Mouse (Mus musculus): ENCODE data around the gene Sema4f. TPM values are rescaled to one million over a fixed set of nuclear protein-coding genes. Genes with fewer than 3 reads are reported as not detected.
A peak's percentile ranks its signal among the peaks of the same experiment; 100 is the strongest.

Gene Sema4f
- 10 to 100 TPM; 37.8 to 37.9 TPM for total RNA-seq (2021)

DNA sequence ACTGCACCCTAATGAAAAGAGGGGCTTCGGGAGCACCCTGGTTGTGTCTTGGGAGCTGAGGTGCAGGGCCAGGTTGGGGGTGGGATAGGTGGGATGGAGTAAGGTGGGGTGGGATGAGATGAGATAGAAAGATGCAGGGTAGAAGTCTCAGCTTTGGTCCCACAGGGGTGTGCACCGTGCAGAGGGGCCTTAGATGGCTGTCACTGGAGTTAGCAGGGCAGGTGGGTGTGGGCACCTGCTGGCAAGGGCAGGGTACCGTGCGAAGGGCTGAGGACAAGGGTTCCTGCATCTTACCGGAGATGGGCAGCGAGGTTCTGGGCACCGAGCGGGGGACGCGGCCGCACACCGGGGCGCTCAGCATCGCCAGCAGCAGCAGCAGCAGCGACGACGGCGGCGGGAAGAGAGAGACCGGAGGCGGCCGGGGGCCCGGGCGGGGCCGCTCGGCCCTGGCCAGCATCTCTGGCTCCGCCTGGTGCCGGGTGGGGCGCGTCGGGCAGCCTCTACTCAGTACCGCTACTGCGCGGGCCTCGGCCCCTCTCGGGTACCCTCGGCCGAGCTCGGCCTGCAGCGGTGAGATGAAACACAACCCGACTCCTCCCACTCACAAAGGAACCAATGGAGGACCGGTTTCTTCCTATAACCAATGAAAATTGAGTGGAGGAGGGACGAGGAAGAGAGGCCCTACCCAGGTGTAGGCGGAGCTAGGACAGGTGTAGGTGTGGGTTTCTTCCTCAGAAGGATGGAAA, at the start of gene Sema4f:
TSS of gene Sema4f (minus strand) at position 603 of the 746 bp plus-strand sequence.
- DNase-seq (ENCODE audit: extremely low spot score in 1 of 2, low spot score in 1 of 2), result peak; percentile 52 to 55

DNA sequence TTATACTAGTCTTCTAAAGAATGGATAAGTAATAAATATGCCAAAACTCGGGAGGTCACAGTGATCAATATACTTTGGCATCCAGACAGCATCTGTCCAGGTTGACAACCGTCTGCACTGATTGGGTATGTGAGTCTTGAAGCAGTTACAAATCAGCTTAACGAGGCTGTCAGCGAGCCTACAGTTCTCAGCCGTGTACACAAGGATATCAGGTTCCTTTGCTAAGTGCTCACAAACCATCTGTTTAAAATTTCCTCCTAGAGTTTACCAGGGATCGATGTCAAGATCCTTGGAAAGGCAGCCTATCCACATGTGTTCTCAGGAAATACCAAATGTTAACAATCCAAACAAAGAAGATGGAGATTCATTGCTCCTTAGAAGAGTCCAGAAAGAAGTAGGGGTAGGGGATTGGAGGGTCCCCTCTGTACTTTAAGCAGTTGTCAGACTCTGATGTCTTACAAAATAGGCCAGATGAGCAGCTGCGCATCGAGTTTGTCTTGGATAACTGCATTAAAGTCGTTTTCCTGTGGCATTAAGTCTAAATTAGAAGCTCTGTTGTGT, 47.9 kb upstream of the Sema4f start:
- no peak for DNase-seq (ENCODE audit: extremely low spot score in 1 of 2, low spot score in 1 of 2)

DNA sequence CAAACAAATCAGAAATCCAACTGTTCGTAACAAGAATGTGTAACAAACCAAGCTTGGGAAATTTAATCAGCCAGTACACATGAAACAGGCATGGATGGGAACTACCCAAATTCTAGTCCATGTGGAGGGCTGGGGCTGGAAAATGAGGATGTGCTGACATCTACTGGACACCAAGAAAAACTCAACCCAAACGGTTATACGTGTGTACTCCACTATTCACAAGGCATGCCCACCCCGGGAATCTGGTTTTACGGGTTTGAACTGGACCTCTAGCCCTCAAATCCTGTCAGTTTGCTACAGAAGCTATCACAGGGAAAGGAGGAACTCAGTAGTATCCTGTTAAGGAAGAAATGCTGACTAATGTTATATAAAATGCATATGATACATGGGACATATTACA, 31.5 kb upstream of the Sema4f start:
- DNase-seq (ENCODE audit: extremely low spot score in 1 of 2, low spot score in 1 of 2), result peak; percentile 41 to 53

DNA sequence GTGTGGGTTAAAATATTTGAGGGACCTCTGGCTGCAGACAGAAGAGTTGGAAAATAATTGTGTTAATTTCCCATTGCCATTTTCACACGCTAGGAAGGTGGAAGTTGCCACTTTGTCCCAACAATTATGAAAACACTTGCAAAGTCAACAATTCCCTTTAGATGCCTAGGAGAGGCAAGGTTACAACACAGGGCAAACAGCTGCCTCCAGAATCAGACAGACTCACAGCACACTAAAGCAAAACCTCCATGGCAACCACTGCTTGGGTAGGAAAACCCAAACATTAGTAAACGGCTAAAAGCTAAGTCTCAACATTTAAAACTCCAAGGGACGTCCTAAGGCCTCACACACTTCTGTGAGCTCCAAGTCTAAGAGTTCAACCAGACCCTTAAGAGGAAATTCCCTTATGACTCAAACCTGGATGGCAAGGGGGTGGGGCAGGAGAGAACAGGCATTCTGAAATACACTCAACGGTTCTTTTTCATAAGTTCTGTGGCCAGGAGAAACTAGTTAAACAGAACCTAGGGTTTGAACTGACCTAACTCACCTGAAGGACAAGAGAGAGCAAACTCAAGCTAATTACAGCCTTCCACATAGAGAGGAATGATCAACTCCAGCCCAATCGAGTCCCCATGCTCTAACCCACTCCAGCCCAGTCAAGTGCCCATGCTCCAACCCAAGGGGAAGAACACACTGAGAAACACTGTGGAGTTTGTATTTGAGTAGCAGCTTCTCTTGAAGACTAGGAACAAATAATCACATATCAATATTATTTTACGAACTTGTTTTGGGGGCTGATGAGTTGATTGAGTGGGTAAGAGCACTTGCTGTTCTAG, 29.9 kb upstream of the Sema4f start:
- no peak for DNase-seq (ENCODE audit: extremely low spot score in 1 of 2, low spot score in 1 of 2)

DNA sequence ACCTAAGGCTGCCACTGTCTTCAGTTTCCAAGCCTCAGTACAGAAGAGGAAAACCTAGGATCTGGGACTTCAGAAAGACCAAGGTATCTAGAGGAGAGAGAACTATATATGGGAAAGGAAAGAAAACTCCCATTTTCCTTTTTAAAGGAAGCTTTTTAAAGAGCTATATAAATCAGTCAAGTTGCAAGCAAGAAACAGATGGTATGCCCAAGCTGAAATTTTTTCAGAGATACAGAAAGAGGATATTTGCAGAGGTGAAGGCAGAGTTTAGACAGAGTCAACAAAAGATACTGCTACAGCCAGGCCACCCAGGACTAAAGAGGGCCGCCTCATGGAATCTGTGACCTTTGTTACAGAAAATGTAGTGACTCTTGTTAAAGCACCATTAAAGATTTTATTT, 22.1 kb upstream of the Sema4f start:
- DNase-seq (ENCODE audit: extremely low spot score in 1 of 2, low spot score in 1 of 2), result no peak

DNA sequence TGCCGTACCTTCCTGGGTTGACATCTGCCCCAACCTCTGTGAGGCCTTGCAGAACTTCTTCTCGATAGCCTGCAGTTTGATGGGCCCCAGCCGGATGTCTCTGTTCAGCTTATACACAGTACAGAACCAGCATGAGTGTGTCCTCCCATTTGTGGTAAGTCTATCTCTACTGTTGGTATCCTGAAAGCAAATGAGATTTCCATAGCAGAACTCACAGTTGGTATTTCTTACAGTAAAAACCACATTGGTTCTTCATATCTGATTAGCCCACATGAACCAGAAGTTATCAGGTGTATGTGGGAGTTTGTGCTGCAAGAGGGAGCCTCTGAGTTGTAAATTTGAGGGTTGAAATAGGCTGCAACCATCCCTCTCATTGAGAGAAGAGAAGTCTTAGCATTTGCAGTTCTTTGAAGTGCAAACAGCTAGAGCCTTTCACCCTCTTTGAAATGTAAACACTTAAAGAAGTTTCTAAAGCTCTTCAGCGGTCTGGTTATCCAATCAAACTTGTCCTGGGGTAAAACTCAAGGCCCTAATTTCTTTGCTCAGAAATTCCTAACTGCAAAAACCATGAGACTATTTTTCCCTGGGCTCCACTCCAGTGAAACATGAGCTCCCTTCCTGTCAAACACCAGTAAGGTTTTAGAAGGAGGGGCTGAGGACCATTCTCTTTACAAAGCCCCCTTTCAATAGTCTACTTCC, 17.1 kb upstream of the Sema4f start:
- DNase-seq (ENCODE audit: extremely low spot score in 1 of 2, low spot score in 1 of 2), result no peak

DNA sequence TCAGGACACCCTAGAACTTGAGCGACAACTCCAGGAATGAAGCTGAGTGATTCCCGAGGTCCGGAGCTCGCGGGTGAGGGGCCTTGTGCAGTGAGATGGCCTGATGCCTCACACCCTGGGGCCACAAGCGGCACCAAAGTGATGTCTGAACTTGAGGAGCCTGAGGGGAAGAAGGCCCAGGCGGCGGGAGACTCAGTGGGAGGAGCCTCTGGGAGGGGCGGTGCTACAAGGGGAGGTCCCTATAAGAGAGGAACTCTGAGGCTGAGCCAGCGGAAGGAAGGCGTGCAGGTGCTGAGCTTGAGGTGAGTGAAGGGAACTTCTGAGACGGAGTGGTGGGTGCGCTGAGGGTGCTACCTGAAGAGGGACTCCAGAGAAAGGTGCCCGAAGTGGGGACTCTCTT, 7.1 kb upstream of the Sema4f start, which contains the start of gene M1ap:
TSS of gene M1ap (plus strand) at position 252 of the 400 bp plus-strand sequence.
- no peak for DNase-seq (ENCODE audit: extremely low spot score in 1 of 2, low spot score in 1 of 2)

DNA sequence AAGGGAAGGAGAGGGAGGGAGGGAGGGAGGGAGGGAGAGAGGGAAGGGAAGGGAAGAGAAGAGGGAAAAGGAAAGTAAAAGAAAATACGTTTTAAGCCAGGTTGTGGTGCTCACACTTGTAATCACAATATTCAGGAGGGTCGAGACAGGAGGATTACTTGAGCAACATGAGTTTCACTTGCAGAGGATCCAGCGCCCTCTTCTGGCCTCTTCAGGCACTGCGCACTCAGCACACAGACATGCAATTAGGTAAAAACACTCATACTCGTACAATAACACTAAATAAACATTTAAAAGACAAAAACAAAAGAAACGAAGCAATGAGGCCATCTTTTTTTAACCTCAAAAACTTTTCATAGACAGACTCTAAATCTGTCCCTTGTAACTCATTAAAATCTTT, 6.2 kb upstream of the Sema4f start:
- no peak for DNase-seq (ENCODE audit: extremely low spot score in 1 of 2, low spot score in 1 of 2)

DNA sequence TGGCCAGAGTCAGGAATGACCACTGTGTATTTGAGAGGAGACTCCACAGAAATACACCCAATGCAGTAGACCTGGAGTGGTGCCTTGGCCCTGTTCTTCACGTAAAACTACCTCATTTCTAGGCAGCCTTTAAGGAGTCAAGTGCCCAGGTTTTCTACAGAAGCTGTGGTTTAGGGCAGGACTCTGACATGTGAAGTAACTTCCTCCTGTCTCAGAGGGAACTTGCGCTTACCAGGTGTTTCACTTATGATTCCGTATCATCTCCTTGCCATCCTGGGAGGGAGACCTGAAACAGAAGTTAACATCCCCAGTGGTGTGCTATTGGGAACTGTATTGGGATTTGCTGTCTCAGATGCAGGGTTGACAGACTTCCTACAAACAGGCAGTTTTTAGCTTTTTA, 1.2 kb upstream of the Sema4f start:
- no peak for DNase-seq (ENCODE audit: extremely low spot score in 1 of 2, low spot score in 1 of 2)

DNA sequence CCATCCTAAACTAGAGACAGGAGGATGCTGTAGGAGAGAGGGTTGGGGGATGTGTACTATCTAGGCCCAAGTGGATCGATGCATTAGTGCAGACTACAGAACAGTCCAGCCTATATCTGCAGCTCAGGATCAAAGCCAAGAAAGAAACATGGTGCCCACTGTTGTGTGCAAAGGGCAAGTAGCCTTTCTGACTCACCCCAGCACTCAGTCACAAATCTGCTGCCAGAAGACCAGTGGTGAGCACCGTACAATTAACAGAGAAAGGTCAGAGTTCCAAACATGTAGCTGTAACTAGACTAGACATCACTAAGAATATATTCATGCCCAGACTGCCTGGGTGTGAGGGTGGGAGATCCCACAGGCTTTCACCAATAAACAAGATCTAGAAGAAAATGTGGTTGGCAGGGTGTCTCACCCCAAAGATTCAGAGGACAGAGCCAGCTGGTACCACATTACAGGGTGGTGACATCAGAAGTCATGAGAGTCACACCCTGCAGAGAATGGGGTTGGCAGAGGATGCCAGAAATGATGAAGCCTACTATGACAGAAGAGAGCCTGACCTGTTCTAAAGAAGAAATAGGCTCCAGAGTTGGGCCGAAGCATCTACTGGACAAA, 4.8 kb downstream of the Sema4f start:
- DNase-seq (ENCODE audit: extremely low spot score in 1 of 2, low spot score in 1 of 2), result no peak

DNA sequence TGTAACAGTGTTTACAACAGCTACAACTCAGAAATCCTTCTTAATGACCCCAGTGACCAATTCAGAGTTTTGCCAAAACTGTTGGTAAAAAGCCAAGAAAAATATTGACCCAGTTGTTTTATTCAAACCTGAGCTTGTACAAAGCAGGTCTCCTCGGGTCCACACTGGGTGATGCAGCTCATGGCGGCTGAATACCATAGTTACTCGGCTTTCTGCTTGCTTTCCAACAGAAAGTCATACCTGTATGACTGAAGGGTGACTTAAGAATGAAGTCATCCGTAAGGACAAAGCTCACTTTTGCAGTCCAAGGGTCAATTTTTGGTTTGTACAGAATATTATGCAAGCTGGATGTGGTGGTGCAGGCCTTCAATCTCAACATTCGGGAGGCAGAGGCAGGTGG, 12.0 kb downstream of the Sema4f start:
- no peak for DNase-seq (ENCODE audit: extremely low spot score in 1 of 2, low spot score in 1 of 2)

DNA sequence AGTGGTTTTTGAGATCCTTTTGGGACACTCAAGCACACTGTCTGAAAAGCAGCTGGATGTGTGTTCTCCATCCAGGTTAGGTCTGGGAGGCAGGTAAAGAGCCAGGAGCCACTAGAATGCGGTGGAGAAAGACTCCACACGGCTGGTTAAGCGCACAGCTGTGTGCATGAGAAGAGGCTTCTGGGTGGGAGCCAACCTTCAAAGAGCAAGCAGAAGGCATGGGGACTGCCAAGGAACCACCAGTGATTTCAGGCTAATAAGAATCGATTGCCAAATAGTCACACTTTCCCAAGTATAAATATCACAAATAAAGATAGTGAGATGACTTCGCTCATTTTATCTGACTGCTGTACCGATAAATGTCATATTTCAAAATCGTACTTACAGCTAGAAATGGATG, 13.0 kb downstream of the Sema4f start:
- no peak for DNase-seq (ENCODE audit: extremely low spot score in 1 of 2, low spot score in 1 of 2)

DNA sequence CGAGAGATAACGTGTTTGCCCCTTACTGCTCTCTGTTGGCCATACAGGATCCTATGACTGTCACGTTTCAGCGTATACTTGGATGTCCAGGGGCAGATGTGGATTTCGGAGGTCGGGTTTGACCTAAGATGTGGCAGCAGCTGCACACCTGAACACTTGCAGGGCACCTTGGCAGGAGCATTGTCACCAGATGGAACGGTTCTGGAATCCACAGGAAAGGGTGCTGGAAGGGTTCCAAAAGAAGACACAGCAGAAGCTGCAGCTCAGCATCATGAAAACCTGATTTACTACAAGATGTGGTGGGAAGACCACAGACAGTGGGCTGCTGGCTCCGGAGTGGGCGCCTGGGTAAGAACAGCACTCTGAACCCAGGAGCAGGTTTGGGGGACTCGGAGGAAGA, 13.5 kb downstream of the Sema4f start:
- DNase-seq (ENCODE audit: extremely low spot score in 1 of 2, low spot score in 1 of 2), result no peak

DNA sequence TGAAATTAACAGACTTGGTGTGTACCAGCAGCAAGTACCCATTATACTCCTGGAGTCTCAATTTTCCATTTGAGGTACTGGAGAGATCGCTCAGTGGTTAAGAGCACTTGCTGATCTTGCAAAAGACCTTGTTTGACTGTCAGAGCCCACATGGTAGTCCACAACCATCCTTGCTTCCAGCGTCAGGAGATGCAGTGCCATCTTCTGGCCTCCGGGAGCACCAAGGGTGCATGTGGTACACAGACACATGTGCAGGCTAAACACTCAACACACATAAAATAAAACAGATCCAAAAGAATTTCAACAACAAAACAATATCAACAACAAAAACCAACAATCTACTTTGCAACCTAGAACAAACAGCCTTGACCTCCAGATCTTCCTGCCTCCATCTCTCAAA, 14.6 kb downstream of the Sema4f start:
- no peak for DNase-seq (ENCODE audit: extremely low spot score in 1 of 2, low spot score in 1 of 2)

DNA sequence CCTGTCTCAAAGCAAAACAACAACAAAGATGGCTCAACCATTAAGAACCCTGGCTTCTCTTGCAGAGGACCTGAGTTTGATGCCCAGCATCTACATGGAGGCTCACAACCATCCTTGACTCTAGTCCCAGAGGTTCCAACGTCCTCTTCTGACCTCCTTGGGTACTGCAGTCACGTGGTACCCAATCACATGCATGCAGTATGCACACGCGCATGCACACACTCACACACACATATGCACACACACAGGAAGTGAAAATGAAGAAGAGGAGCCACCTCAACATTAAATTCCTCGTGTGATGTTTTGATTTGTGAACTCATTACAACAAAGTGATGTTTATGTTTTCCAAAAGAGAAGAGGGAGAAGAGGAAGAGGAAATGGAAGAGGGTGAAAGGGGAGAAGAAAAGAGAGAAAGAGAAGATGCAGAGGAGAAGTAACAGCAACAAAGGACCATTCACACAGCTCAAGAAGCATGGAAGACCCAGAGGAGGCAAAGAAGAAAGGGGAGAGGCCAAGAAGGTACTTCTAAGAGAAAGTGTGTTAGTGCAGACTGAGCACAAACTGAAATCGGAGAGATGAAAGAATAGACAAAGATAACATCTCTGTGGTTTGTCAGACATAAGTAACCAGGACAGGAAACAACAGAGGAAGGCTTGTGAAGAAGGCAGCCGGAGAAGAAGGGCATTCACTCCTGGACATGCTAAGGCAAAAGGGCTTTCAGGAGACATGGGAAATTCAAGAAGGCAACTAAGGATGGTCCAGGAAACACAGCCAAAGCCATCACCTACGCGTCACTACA, 17.9 kb downstream of the Sema4f start:
- DNase-seq (ENCODE audit: extremely low spot score in 1 of 2, low spot score in 1 of 2), result no peak

DNA sequence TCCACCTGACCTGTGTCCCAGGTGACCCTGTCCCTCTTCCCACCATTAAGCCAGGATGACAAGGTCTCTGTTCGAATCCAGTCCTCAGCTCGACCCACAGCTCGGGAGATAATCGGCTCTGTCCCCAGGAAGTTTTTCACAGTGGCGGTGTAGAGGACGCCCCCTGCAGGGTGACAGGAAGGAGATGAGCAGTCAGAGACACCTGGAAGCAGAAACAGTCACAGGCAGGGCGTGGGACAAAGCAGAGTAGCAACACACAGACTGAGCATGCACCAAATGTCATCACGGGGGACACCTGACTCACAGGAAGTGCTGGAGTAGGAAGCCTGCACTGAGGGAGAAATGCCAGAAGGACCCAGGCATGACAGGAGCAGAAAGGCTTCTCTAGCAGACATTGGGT, 20.0 kb downstream of the Sema4f start:
- DNase-seq (ENCODE audit: extremely low spot score in 1 of 2, low spot score in 1 of 2), result no peak

DNA sequence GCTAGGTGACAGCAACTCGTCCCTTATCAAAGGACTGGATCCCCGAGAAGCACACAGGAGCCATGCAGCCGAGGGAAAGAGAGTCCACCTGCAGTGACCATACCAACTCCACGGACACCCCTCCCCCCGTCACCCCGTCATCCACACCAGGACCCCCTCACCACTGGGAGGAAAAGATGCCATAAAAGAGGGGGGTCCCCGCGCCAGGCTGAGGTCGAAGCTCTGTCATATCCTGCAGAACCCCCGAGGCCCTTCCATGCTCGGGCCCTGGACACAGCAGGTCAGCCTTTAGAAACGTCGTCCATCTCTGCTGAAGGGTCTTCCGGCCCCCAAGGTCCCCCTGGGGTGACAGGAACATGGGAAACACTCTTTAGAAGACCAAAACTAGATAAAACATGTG, 21.2 kb downstream of the Sema4f start:
- DNase-seq (ENCODE audit: extremely low spot score in 1 of 2, low spot score in 1 of 2), result no peak

DNA sequence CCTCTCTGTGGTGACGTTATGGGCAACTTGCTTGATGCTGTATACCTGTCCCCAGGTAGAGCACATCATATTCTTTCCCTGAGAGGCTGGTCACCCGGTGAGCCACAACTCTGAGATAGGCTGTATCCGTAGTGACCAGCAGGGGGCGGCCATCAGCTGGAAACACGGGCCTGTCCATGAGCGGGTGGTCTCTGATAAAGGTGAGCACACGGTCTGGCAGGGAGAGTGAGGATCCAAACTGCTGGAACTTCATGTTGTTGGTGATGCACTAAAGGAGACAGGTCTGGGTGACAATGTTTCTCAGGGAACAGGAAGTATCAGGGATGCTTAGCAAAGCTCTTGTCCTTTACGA, 21.8 kb downstream of the Sema4f start:
- peak; percentile 52 to 74 for DNase-seq (ENCODE audit: extremely low spot score in 1 of 2, low spot score in 1 of 2)

DNA sequence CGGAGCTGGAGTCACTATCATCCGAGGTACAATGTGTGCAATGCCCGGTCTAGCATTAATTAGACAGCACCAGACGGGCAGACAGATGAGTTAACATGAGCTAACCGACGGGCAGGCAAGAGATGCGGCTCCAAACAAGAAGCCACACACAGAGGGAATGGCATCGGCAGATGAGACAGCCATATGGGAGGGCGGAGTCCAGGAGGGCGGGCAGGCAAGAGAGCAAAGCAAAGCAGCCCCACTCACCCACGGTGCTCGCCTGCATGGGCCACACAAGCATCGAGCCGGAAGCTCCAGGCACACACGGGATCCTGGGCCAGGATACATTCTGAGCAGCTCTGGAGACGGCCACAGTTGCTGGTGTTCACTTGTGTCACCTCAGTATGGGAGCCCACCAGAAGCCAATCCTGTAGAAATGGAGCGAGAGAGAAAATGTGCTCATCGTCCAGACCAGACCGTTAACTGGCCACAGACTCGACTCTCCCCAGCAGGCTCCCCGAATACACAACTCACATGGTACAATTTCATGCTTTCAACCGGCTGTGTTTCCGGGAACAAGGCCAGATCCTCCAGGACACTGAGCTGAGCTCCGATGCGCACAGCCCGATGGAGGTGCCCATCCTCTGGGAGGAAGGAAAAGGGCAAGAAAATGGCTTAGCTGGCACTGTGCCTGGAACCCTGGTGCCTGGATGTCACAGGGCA, 22.3 kb downstream of the Sema4f start:
- peak; percentile 54 to 59 for DNase-seq (ENCODE audit: extremely low spot score in 1 of 2, low spot score in 1 of 2)
